Mouse (Mus musculus) heart, embryonic 10.5 days (tissue): ENCODE measurements around the gene F7. TPM values are rescaled to one million over a fixed set of nuclear protein-coding genes. Genes with fewer than 3 reads are reported as not detected.

Experiments used
- DNase-seq: peaks from one replicate; pipeline ENCODE4 v3.0.0-alpha.2; 2017; ENCODE audit warnings: low spot score
- H3K27ac ChIP-seq: fragments of 300-500 bp; sonication (generic); 2 replicates; pipeline ENCODE4 v1.5.1; 2016; ENCODE audit warnings: mild to moderate bottlenecking
- H3K27me3 ChIP-seq: fragments of 300-500 bp; sonication (generic); 2 replicates; pipeline ENCODE4 v1.6.1; 2016; ENCODE audit warnings: mild to moderate bottlenecking; ENCODE audit not compliant: poor library complexity, insufficient read depth, severe bottlenecking
- H3K36me3 ChIP-seq: fragments of 300-500 bp; sonication (generic); 2 replicates; pipeline ENCODE4 v1.6.1; 2016; ENCODE audit warnings: mild to moderate bottlenecking, moderate library complexity
- H3K4me1 ChIP-seq: fragments of 300-500 bp; sonication (generic); 2 replicates; pipeline ENCODE4 v1.6.1; 2016; ENCODE audit warnings: mild to moderate bottlenecking
- H3K4me3 ChIP-seq: fragments of 300-500 bp; sonication (generic); 2 replicates; pipeline ENCODE4 v1.5.1; 2016; ENCODE audit warnings: mild to moderate bottlenecking, moderate library complexity
- H3K9me3 ChIP-seq: fragments of 300-500 bp; sonication (generic); 2 replicates; pipeline ENCODE4 v1.6.1; 2016; ENCODE audit warnings: mild to moderate bottlenecking, moderate library complexity
- WGBS: fragments of 180-500 bp; shearing (Covaris S2); methylation state at CpG from one replicate; pipeline ENCODE4 v1.1.7; 2016; 5-methylcytosine and 5-hydroxymethylcytosine counted together
- polyA plus RNA-seq: library from polyadenylated mRNA; unstranded; fragments of >200 nt; fragmentation: Nextera tagmentation; extraction: Ambion mirVana; gene quantifications from 2 replicates; pipeline ENCODE4 v1.2.1, GENCODE M21; 2016

F7 gene
- 0.07 and 1.0 TPM in 2 replicates for polyA plus RNA-seq

DNA sequence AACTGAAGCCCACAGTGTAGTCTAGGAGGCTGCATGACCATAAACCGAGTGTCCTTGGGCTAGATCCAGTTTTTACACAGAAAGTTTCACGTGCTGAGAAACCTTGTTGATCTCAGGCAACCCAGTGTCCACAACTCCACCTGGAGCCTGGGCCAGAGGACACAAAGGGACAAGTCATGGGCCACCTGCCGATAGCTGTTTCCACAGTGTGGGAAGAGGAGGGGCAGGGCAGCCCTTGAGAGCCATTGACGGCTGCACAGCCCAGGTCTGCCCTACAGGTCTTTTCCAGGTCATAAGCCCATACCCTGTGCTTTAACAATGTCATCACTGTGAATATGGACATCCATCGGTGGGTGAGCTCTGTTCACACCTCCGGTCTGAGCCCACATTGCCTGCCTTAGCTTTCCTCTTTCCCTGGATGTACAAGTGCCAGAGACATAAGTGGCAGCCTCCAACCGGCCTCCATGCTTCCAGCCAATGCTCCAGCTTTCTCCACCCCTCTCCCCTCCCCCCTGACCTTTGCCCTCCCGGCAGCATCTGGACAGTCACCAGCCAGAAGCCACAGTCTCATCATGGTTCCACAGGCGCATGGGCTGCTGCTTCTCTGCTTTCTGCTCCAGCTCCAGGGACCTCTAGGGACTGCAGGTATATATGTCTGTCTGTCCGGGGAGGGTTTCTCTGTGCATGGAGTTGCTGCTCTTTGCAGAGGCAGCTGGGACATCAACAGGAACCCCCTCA lies at the start of gene F7:
Gene F7, plus strand, starts transcription at position 548 of the 738 bp plus-strand sequence.
- H3K27ac ChIP-seq, result no peak within 1 kb of the TSS
- H3K27me3 ChIP-seq, result 0 out of 2 replicates have a peak, but pooled peaks cover 4% of the 10 kb centered on the region
- DNase-seq, result no peak
- 64% methylated on average over 10 of the region's 10 CpGs for WGBS
- H3K36me3 ChIP-seq, result no peaks in the 10 kb centered on the region
- H3K9me3 ChIP-seq, result no peaks in the 10 kb centered on the region
- H3K4me1 ChIP-seq, result peaks cover 21% of the 10 kb centered on the region
- H3K4me3 ChIP-seq, result no peak within 1 kb of the TSS

DNA sequence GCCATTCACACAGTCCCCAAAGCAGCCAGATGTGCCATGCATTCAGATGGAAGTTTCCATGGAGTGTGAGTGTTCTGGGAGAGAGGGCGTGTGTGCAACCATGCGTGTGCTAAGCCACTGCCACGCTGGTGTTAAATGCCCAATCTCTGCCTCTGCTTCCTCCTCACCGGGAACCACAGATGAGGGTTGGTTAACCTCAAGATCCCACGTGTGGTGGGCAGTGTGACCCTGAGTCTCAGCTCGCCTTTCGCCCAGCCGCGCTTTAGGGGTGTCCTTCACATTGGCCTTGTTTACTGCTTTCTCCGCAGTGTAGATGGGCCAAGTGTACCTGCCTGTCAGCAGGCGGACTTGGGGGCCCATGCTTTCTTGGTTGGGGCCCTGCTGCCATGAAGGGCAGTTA lies 49.5 kb upstream of the F7 start:
- H3K4me3 ChIP-seq, result no peak overlapping the region
- H3K4me1 ChIP-seq, result peaks cover 6% of the 10 kb centered on the region; the same call in 1 of the 2 replicates
- H3K36me3 ChIP-seq, result 0 out of 2 replicates have a peak, but pooled peaks cover 2% of the 10 kb centered on the region
- no peak overlapping the region for H3K27ac ChIP-seq
- no peak for DNase-seq
- peaks cover 4% of the 10 kb centered on the region; the same call in 1 of the 2 replicates for H3K27me3 ChIP-seq
- no peaks in the 10 kb centered on the region for H3K9me3 ChIP-seq
- WGBS, result 84% methylated on average over 11 of the region's 11 CpGs

DNA sequence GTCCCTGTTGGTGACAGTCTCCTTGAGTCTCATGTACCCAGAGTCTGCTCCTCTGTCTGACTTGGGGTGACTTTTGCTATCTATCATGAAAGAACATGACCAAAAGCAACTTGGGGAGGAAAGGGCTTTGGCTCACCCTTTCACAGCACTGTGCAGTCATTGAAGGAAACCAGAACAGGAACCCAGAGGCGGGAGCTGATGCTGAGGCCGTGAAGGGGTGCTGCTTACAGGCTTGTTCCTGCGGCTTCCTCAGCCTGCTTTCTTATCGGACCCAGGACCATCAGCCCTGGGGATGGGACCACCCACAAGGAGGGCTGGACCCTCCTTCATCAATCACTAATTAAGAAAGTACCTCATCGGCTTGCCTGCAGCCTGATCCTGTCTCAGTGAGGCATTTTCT lies 49.1 kb upstream of the F7 start:
- WGBS, result 49% methylated on average over 5 of the region's 5 CpGs
- Histone ChIP-seq H3K27me3 (peaks cover 4% of the 10 kb centered on the region; the same call in 1 of the 2 replicates), H3K4me3 (no peak overlapping the region), H3K9me3 (no peaks in the 10 kb centered on the region), H3K4me1 (peaks cover 6% of the 10 kb centered on the region; the same call in 1 of the 2 replicates), H3K36me3 (0 out of 2 replicates have a peak, but pooled peaks cover 2% of the 10 kb centered on the region), H3K27ac (no peak overlapping the region)
- no peak for DNase-seq

DNA sequence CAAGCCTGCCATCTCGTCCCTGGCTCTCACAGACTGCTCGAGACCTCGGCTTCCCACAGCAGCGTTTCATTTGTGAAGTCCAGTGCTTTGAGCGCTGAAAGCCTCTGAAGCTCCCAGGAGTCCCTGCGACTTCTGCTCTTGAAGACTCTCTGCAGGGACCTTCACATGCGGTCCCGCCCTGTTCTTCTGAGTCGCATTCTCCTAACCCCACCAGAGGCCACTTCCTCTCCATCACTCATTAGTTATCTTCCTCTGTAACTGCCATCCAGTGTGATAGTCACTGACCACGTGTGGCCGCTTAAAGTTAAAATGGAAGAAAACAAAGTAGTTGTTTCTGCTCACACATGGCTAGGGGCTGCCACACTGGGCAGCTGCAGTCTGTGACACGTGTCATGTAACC lies 48.5 kb upstream of the F7 start:
- Histone ChIP-seq H3K4me1 (peaks cover 6% of the 10 kb centered on the region; the same call in 1 of the 2 replicates), H3K27me3 (peaks cover 4% of the 10 kb centered on the region; the same call in 1 of the 2 replicates), H3K9me3 (no peaks in the 10 kb centered on the region), H3K27ac (peak overlapping the region; percentile 6; the same call in 1 of the 2 replicates), H3K36me3 (0 out of 2 replicates have a peak, but pooled peaks cover 2% of the 10 kb centered on the region), H3K4me3 (no peak overlapping the region)
- DNase-seq, result no peak
- 61% methylated on average over 12 of the region's 12 CpGs for WGBS

DNA sequence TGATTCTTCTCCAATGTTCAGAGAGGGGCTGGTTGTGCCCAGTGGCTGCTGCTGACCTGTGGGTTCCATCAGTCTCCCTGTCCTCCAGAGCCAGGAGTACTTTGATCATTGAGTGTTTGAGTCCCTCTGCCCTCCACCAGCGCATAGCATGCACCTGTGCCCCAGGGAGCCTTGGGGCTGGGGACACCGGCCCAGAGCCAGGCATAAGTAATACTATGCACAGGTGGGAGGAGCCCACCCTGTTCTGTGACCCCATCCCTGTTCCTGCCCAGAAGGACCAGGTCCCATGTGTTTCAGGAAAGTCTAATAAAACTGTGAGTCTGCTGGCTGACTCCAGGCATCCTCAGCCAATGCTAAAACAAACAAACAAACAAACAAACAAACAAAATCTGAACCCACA lies 47.5 kb upstream of the F7 start:
- Histone ChIP-seq H3K4me3 (no peak overlapping the region), H3K9me3 (no peaks in the 10 kb centered on the region), H3K27me3 (peaks cover 4% of the 10 kb centered on the region; the same call in 1 of the 2 replicates), H3K36me3 (0 out of 2 replicates have a peak, but pooled peaks cover 2% of the 10 kb centered on the region), H3K4me1 (peaks cover 6% of the 10 kb centered on the region; the same call in 1 of the 2 replicates), H3K27ac (no peak overlapping the region)
- WGBS, result 49% methylated on average over 2 of the region's 2 CpGs
- no peak for DNase-seq

DNA sequence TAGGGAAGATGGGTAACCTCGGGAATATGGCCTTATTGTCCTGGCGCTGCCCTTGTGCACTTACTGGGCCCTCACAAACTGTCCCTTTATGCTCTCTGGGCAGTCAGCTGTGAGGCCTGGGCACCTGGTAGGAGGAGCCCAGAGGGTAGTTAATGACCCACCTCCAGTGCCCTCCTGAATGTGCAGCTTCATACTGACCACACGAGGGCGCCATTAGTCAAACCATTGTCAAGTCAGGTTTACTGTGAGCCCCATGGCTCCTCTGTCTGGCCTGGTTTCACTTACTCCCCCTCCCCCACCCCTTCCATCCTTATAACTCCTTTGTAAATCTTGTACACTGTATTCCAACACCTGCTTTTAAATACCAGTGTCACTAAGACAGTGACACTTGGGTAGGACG lies 47.1 kb upstream of the F7 start:
- WGBS, result 24% methylated on average over 5 of the region's 5 CpGs
- Histone ChIP-seq H3K27ac (no peak overlapping the region), H3K27me3 (peaks cover 4% of the 10 kb centered on the region; the same call in 1 of the 2 replicates), H3K4me1 (peaks cover 6% of the 10 kb centered on the region; the same call in 1 of the 2 replicates), H3K9me3 (no peaks in the 10 kb centered on the region), H3K36me3 (0 out of 2 replicates have a peak, but pooled peaks cover 2% of the 10 kb centered on the region), H3K4me3 (no peak overlapping the region)
- peak; percentile 86 for DNase-seq

DNA sequence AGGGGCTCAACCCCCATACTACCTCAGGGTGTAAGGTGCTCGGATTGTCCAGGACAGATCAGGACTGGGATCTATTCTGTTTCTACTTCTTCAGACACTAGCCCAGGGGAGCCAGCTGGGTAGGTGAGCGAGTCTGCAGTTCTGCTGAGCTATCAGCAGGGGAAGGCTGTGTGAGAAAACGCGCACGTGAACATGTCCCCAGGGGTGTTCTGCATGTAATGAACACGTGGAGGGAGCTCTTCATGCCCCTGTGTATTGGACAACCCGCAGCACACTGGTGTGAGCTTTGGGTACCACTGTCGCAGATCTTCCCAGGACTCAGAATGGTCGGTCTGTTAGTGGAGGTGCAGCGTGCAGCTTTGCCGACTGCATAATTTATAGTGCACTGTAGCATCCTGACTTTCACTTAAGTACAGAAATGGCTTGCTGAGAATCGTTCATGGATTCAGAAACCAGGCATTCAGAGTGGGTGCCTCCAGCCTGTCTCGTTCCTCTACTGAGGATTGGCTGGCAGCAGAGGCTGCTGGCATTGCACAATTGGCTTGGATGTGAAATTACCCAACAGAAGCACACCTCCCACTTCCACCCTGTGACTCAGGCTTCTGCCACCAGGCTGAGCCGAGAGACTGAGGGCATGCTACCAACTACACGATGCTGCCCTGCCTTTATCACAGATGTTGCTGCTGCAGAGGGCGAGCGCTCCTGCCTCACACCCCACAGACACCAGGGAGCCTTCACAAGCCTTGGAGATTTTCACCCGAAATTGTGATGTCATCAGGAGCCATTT lies 42.0 kb upstream of the F7 start:
- no peak overlapping the region for H3K27ac ChIP-seq
- no peaks in the 10 kb centered on the region; the same call in 1 of the 2 replicates for H3K36me3 ChIP-seq
- 76% methylated on average over 18 of the region's 18 CpGs for WGBS
- no peak for DNase-seq
- no peak overlapping the region for H3K4me3 ChIP-seq
- H3K27me3 ChIP-seq, result no peaks in the 10 kb centered on the region
- peaks cover 8% of the 10 kb centered on the region for H3K4me1 ChIP-seq
- no peaks in the 10 kb centered on the region for H3K9me3 ChIP-seq

DNA sequence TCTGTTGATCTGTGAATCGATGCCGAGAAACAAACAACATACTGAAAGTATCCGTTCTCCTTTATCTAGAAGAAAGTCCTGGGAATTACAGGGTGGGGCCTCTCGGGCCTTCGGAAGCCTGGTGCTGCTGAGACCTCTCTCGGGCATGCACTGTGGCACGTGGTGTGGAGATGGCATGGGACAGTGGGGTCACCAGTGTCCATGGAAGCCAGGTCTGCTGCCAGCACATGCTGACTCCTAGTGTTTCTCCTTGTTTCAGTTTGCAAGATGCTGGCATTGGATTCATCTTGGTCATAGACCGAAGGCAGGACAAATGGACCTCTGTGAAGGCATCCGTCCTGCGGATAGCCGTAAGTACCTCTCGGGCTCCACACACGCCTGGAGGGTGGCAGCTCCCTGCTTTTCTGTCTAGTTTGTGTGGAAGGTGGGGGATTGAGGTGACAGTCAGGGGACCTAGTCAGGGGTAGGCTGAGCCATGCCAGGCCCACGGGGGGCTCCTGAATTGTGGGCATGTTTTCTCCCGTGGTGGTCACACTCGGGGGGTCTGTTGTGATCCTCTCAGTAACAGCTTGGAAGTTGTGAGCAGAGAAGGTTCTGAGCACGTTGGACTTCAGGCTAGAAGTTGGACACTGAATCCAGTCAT lies 41.1 kb upstream of the F7 start:
- Histone ChIP-seq H3K4me1 (peaks cover 8% of the 10 kb centered on the region), H3K27ac (no peak overlapping the region), H3K36me3 (no peaks in the 10 kb centered on the region; the same call in 1 of the 2 replicates), H3K27me3 (no peaks in the 10 kb centered on the region), H3K9me3 (no peaks in the 10 kb centered on the region), H3K4me3 (no peak overlapping the region)
- no peak for DNase-seq
- 84% methylated on average over 17 of the region's 17 CpGs for WGBS

DNA sequence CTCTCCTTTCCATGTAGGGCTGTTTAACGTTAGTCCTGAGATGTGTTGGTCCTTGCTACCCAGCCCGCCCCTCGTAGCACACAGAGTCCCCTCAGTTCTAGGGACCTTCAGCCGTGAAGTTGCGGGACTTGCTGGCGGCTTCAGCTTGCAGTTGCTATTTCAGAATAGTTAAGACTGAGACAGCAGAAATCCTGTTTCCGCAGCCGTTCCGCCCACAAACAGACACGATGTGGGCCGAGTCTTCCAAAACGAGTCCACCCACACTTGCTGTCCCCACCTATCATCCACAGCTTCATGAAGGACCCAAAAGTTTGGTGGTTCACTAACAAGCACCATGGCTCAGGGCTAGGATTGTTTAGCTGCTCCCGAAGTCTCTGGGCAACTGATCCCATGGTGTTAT lies 40.6 kb upstream of the F7 start:
- Histone ChIP-seq H3K4me3 (no peak overlapping the region), H3K9me3 (no peaks in the 10 kb centered on the region), H3K27ac (no peak overlapping the region), H3K4me1 (peaks cover 8% of the 10 kb centered on the region), H3K27me3 (no peaks in the 10 kb centered on the region), H3K36me3 (no peaks in the 10 kb centered on the region; the same call in 1 of the 2 replicates)
- no peak for DNase-seq
- WGBS, result 87% methylated on average over 13 of the region's 13 CpGs

DNA sequence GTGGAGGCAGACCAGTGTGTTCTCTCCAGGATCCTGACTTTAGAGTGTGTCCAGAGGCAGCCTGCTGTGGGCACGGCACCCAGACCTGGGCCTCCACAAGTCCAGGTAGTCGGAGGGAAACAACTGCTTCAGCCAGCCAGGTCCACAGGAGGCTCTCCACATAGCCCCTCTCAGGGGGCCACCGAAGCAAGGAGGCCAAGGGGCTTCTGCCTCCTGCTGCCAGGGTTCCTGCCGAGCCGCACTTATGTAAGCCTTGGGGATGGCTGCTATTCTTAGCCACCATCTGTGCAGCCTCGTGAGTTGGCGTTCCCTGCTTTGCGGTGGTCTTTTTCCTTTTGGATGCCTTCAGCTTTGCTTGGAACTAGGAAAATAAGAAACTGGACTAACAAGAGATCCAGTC lies 38.3 kb upstream of the F7 start:
- no peaks in the 10 kb centered on the region for H3K9me3 ChIP-seq
- H3K36me3 ChIP-seq, result no peaks in the 10 kb centered on the region; the same call in 1 of the 2 replicates
- DNase-seq, result no peak
- no peaks in the 10 kb centered on the region for H3K27me3 ChIP-seq
- WGBS, result 53% methylated on average over 8 of the region's 8 CpGs
- no peak overlapping the region for H3K4me3 ChIP-seq
- peak overlapping the region; percentile 49; the same call in 1 of the 2 replicates for H3K27ac ChIP-seq
- peaks cover 17% of the 10 kb centered on the region for H3K4me1 ChIP-seq

DNA sequence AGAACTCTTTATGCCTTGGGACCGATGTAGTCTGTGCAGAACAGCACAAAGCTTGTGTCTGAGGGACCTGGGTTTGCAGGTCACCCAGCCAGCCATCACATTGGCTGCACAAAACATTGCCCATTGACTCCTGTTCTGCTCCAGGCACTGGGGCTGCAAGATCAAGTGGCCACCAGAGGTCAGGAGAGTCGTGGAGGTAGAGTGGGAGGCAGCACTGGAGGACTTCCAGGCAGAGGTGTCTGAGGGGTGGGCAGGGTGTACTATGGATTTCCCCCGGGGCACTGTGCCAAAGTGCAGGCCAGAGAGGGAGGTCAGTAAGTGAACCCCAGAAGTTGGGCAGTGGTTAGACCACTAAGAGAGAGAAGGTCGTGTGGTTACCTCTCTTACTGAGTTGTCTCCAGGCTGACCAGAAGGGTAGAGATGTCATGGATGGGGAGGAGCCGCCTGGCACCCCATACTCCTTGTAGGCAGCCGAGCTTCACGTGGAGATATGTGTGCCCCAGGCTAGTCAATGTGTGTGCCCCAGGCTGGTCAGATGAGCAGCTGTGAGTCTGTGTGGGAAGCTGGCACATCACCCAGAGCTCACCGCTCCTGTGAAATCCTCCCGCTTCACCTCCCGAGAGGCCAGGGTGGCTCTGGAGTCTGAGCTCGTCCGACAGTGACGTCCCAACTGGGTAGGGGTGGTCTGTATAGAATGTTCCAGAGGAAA lies 37.0 kb upstream of the F7 start:
- no peak for DNase-seq
- H3K9me3 ChIP-seq, result no peaks in the 10 kb centered on the region
- H3K4me3 ChIP-seq, result no peak overlapping the region
- no peaks in the 10 kb centered on the region for H3K27me3 ChIP-seq
- no peak overlapping the region for H3K27ac ChIP-seq
- no peaks in the 10 kb centered on the region; the same call in 1 of the 2 replicates for H3K36me3 ChIP-seq
- WGBS, result 75% methylated on average over 13 of the region's 13 CpGs
- H3K4me1 ChIP-seq, result peaks cover 23% of the 10 kb centered on the region

DNA sequence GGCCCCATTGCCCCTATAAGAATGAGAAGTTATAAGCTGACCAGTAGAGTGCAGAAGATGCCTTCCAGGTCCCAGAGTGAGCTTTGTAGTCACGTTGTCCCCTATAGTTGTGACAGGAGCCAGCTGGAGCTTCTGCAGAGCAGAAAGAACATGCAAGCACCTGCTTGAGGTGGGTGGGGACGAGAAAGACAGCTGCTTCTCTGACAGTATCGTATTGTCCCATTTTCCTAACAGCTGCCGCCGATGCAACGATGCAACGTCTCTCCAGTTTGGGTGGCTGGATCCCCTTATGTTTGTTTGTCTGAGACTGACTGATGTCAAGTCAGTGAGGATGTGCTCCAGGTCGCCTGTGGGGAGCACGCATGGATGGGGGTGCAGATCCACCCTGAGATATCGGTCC lies 34.4 kb upstream of the F7 start:
- no peak for DNase-seq
- H3K27ac ChIP-seq, result peak overlapping the region; percentile 52; the same call in 1 of the 2 replicates
- no peaks in the 10 kb centered on the region for H3K27me3 ChIP-seq
- no peaks in the 10 kb centered on the region for H3K36me3 ChIP-seq
- H3K9me3 ChIP-seq, result no peaks in the 10 kb centered on the region
- H3K4me3 ChIP-seq, result no peak overlapping the region
- peaks cover 33% of the 10 kb centered on the region for H3K4me1 ChIP-seq
- WGBS, result 81% methylated on average over 10 of the region's 10 CpGs
